Mouse (Mus musculus): Measurements from ENCODE around the gene Vstm4. TPM values are rescaled to one million over a fixed set of nuclear protein-coding genes. Genes with fewer than 3 reads are reported as not detected.

The Vstm4 gene
- polyA plus RNA-seq, 1 experiment from 2014 or later = 15.1 TPM

DNA sequence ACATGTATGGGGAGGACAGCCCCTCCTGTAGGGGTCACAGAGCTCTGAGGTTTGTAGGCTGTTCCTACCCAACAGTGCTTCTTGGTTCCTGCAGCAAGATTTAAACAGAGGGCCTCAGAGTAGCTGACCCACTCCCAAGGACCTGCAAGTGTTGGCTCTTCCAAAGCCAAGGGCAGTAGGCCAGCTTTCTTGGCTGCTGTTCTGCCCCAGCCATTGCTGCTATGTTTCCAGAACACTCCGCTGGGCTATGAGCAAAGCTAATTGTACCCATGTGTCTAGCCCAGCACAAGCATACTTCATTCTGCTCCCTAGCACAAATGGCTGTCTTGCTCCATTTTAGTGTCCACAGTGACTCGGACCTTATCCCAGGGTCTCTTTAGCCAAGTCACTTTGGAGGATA, 40.3 kb downstream of the Vstm4 start:
- Histone ChIP-seq H3K27ac (ENCODE audit: poor library complexity, severe bottlenecking) (no peak overlapping the region), H3K4me3 (no peak overlapping the region), H3K9ac (no peak overlapping the region), H3K27me3 (replicated peaks) (no peaks in the 10 kb centered on the region; the same call in 1 of the 2 replicates), H3K4me2 (no peak overlapping the region), H3K36me3 (peaks cover 4% of the 10 kb centered on the region; the same call in 1 of the 2 replicates), H3K9me3 (replicated peaks) (no peaks in the 10 kb centered on the region), H3K4me1 (replicated peaks) (peaks cover 30% of the 10 kb centered on the region)
- 83% methylated on average over 2 of the region's 2 CpGs for WGBS
- ATAC-seq (ENCODE audit: insufficient number of reproducible peaks, low FRiP score) = no peak

DNA sequence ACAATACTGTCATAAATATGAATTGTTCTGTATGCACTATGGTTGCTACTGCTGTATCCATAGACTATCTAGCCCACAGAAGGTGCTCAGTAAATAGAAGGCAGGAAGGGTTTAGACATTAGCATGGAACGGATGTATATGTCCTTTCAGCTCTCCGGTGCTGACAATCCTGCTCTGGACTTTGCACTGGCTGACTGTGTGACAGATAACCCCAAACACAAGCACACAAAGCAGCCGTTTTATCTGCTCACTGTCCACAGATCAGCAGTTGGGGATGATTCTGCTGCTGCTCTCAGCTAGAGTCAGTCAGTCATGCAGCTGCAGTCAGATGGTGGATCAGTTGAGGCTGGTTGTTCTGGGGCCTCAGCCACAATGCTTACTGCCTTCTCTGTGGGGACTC, 46.6 kb downstream of the Vstm4 start:
- no peak for ATAC-seq (ENCODE audit: insufficient number of reproducible peaks, low FRiP score)
- H3K27ac ChIP-seq (ENCODE audit: poor library complexity, severe bottlenecking) = no peak overlapping the region
- H3K4me2 ChIP-seq = no peak overlapping the region
- H3K4me1 ChIP-seq (replicated peaks) = peaks cover 26% of the 10 kb centered on the region
- no peak overlapping the region for H3K4me3 ChIP-seq
- no peaks in the 10 kb centered on the region for H3K36me3 ChIP-seq
- H3K27me3 ChIP-seq (replicated peaks) = no peaks in the 10 kb centered on the region; the same call in 1 of the 2 replicates
- 15% methylated on average over 3 of the region's 3 CpGs for WGBS
- H3K9ac ChIP-seq = no peak overlapping the region
- no peaks in the 10 kb centered on the region for H3K9me3 ChIP-seq (replicated peaks)

DNA sequence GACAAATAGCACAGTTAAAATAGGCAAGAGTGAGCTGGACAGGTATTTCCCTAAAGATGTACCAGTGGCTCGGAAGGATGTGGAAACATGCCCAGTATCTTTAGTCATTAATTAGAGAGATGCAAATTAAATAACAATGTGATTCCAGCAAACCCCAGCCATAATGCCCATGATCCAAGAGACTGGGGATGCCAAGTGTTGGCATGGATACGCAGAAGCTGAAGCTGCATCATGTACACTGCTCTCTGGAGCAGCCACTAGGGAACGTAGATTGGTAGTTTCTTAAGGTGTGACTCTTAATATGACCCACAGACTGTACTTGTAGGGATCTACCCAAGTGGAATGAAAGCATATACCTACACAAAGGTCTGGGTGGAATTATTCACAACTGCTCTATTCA, 50.0 kb downstream of the Vstm4 start:
- 84% methylated on average over 3 of the region's 3 CpGs for WGBS
- H3K4me1 ChIP-seq (replicated peaks) = 0 out of 2 replicates have a peak, but pooled peaks cover 6% of the 10 kb centered on the region
- no peak overlapping the region for H3K27ac ChIP-seq (ENCODE audit: poor library complexity, severe bottlenecking)
- no peaks in the 10 kb centered on the region for H3K36me3 ChIP-seq
- no peak overlapping the region for H3K4me3 ChIP-seq
- H3K9me3 ChIP-seq (replicated peaks) = no peaks in the 10 kb centered on the region
- no peak overlapping the region for H3K9ac ChIP-seq
- no peaks in the 10 kb centered on the region for H3K27me3 ChIP-seq (replicated peaks)
- no peak for ATAC-seq (ENCODE audit: insufficient number of reproducible peaks, low FRiP score)
- H3K4me2 ChIP-seq = no peak overlapping the region

DNA sequence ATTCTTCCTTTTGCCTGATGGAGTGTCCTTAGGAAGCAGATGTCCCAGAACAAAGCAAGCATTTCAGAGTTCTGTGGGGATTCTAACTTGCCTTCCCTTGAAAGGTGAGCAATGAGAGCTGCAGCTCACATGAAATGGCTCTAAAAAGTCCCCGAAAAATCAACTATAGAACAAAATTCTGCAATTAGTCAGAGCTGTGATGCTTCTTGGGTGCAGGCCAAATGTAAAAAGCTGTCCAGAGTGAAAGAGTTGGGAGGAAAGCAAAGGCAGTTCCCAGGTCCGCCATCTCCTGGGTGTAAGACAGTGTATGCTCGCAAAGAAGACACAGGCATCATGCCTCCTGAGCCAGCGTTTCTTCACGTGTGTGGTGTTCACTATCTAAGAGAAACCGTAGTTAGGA, 52.6 kb downstream of the Vstm4 start:
- no peak overlapping the region for H3K4me3 ChIP-seq
- WGBS = 82% methylated on average over 6 of the region's 6 CpGs
- H3K27ac ChIP-seq (ENCODE audit: poor library complexity, severe bottlenecking) = no peak overlapping the region
- H3K27me3 ChIP-seq (replicated peaks) = no peaks in the 10 kb centered on the region
- H3K9ac ChIP-seq = no peak overlapping the region
- ATAC-seq (ENCODE audit: insufficient number of reproducible peaks, low FRiP score) = no peak
- H3K4me2 ChIP-seq = no peak overlapping the region
- H3K4me1 ChIP-seq (replicated peaks) = no peaks in the 10 kb centered on the region
- no peaks in the 10 kb centered on the region for H3K9me3 ChIP-seq (replicated peaks)
- H3K36me3 ChIP-seq = no peaks in the 10 kb centered on the region

DNA sequence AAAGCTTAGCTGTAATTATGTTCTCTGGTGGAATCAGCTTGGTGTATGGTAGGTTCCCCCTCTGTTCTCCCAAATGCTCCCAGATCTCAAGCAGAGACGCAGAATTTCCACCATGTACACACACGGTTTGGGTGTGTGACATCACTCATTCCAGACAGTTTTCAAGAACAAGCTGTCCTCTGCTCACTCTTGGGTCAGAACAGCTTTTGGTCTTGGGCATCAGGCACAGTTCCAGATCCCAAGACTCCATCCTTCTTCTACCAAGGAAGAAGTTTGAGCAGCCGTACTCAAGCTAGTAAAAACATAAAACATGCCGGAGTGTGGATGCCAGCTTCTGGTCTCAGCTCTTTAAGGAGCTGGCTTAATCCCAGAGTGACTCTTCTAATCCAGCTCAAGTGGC, 54.6 kb downstream of the Vstm4 start:
- no peak overlapping the region for H3K4me3 ChIP-seq
- H3K4me1 ChIP-seq (replicated peaks) = no peaks in the 10 kb centered on the region
- H3K4me2 ChIP-seq = no peak overlapping the region
- no peaks in the 10 kb centered on the region for H3K36me3 ChIP-seq
- no peaks in the 10 kb centered on the region for H3K9me3 ChIP-seq (replicated peaks)
- H3K9ac ChIP-seq = no peak overlapping the region
- no peak overlapping the region for H3K27ac ChIP-seq (ENCODE audit: poor library complexity, severe bottlenecking)
- 84% methylated on average over 4 of the region's 4 CpGs for WGBS
- no peaks in the 10 kb centered on the region for H3K27me3 ChIP-seq (replicated peaks)
- no peak for ATAC-seq (ENCODE audit: insufficient number of reproducible peaks, low FRiP score)

DNA sequence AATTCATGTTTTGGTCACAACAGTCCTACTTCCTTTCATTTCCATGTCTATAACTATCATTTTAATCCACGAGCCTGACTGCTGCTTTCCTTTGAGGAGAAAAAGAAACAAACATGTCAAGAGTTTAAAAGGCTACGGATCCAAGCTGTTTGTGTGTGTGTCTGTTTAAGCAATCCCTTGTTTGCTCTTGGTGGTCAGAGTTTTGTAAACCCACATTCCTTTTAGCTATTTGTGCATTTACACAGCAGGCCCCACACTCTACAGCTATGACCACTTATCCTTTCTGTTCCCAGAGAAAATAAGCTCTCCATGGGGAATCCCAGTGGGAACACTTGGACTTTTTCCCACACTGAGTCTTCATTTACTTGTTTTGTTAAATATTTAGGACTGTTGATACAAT, 58.8 kb downstream of the Vstm4 start:
- Histone ChIP-seq H3K27me3 (replicated peaks) (no peaks in the 10 kb centered on the region), H3K27ac (ENCODE audit: poor library complexity, severe bottlenecking) (no peak overlapping the region), H3K4me1 (replicated peaks) (no peaks in the 10 kb centered on the region), H3K9me3 (replicated peaks) (no peaks in the 10 kb centered on the region), H3K36me3 (no peaks in the 10 kb centered on the region), H3K4me3 (no peak overlapping the region), H3K4me2 (no peak overlapping the region), H3K9ac (no peak overlapping the region)
- WGBS = 72% methylated on average over 2 of the region's 2 CpGs
- no peak for ATAC-seq (ENCODE audit: insufficient number of reproducible peaks, low FRiP score)

DNA sequence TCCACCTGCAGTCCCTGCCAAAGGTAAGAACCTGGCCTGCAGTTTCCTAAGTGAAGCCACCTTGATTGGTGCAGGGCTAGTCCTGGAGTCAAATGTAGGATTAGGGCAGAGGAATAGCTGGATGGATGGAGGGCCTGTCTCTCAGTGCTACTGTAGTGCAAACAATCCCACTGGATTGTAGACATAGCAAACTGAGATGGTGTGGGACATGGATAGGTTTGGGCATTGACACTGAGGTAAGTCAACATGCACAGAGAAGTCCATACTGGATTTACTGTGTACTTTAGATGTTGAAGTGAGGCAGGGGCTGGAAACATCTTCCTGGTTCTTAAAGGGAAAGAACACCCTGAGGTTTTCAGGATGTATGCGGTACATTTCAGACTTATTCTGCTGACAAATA, 61.4 kb downstream of the Vstm4 start:
- Histone ChIP-seq H3K36me3 (no peaks in the 10 kb centered on the region), H3K9ac (no peak overlapping the region), H3K27ac (ENCODE audit: poor library complexity, severe bottlenecking) (no peak overlapping the region), H3K9me3 (replicated peaks) (no peaks in the 10 kb centered on the region), H3K4me3 (no peak overlapping the region), H3K4me1 (replicated peaks) (no peaks in the 10 kb centered on the region), H3K27me3 (replicated peaks) (no peaks in the 10 kb centered on the region), H3K4me2 (no peak overlapping the region)
- no peak for ATAC-seq (ENCODE audit: insufficient number of reproducible peaks, low FRiP score)
- WGBS = 95% methylated on average over 1 of the region's 1 CpGs

DNA sequence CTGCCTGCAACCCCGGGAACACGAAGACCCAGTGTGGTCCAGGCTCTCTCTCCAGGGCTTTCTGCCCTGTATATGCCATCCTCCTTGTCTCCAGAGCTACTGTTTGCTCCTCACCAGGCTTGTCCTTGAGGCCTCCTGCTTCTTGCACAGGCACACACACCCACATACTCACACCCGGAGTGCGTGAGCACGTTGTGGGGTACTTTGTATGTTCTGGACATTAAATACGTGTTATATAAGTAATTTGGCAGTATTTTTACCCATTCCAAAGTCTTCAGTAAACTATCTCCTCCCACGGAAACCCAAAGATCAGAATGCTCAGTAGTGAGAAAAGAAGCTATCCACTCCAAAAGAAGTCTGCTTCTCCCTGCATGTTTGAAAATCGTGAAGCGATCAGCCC, 67.3 kb downstream of the Vstm4 start:
- H3K27ac ChIP-seq (ENCODE audit: poor library complexity, severe bottlenecking) = no peak overlapping the region
- ATAC-seq (ENCODE audit: insufficient number of reproducible peaks, low FRiP score) = no peak
- no peaks in the 10 kb centered on the region for H3K36me3 ChIP-seq
- H3K9ac ChIP-seq = no peak overlapping the region
- H3K9me3 ChIP-seq (replicated peaks) = no peaks in the 10 kb centered on the region
- no peaks in the 10 kb centered on the region for H3K27me3 ChIP-seq (replicated peaks)
- H3K4me3 ChIP-seq = no peak overlapping the region
- 77% methylated on average over 9 of the region's 9 CpGs for WGBS
- no peaks in the 10 kb centered on the region for H3K4me1 ChIP-seq (replicated peaks)
- no peak overlapping the region for H3K4me2 ChIP-seq

DNA sequence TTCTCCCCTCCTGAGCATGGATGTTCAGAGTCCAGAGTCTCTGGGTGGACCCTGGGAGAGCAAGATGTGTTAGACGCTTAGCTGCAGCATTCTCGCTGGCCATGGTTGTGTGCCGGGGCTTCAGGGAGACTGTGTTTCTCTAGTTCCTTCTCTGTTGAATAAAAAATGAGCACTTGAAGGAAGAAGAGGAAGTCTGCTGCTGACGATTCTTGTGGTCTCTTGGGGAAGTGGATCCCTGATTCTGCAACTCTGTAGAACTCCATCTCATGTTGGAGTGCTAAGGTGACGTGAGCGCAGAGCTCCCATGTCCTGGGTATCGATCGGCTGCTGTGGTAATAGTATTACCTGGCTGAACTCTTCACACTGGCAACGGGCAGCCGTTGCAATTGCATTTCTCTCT, 75.2 kb downstream of the Vstm4 start:
- Histone ChIP-seq H3K4me2 (no peak overlapping the region), H3K27ac (ENCODE audit: poor library complexity, severe bottlenecking) (no peak overlapping the region), H3K36me3 (0 out of 2 replicates have a peak, but pooled peaks cover 5% of the 10 kb centered on the region), H3K27me3 (replicated peaks) (no peaks in the 10 kb centered on the region), H3K9ac (no peak overlapping the region), H3K4me3 (no peak overlapping the region), H3K9me3 (replicated peaks) (no peaks in the 10 kb centered on the region), H3K4me1 (replicated peaks) (no peaks in the 10 kb centered on the region)
- WGBS = 80% methylated on average over 10 of the region's 10 CpGs
- no peak for ATAC-seq (ENCODE audit: insufficient number of reproducible peaks, low FRiP score)

DNA sequence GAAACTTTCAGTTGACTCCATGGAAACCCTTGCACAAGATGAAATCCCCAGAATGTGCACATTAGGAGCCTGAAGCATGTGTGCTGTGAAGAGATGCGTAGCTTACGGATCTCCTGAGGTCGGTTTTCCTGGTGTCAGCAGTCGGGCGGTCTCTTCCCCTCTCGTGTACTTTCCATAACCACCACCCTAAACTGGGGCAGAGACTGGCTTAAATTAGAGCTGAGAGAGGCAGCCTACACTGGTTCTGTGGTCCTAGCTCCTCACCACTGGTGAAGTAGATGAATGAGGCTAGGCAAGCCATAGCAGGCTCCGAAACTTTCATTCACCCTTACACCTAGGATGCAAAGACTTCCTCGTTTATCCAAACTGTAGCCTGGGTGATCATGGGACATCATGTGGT, 75.7 kb downstream of the Vstm4 start:
- WGBS = 81% methylated on average over 8 of the region's 8 CpGs
- ATAC-seq (ENCODE audit: insufficient number of reproducible peaks, low FRiP score) = no peak

DNA sequence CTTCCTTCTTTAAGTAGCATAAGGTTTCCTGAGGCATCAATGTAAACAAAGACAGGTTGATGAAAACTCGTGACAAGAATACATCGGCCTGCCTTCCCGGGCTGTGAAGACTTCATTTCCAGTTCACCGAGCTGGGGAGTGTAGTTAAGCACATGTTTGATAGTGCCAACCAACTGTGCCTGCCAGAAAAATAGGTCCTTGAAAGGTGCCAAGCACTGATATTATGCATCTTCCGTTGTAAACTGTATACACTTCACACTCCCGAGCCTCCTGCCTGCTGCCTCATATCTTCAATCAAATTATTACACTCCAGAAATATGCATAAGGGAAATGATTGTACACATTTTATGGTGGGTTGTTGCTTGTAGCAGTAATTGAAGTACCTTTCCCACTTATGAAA, 77.5 kb downstream of the Vstm4 start:
- H3K4me1 ChIP-seq (replicated peaks) = no peaks in the 10 kb centered on the region
- ATAC-seq (ENCODE audit: insufficient number of reproducible peaks, low FRiP score) = no peak
- no peak overlapping the region for H3K4me2 ChIP-seq
- no peak overlapping the region for H3K9ac ChIP-seq
- H3K36me3 ChIP-seq = 0 out of 2 replicates have a peak, but pooled peaks cover 5% of the 10 kb centered on the region
- no peak overlapping the region for H3K4me3 ChIP-seq
- no peaks in the 10 kb centered on the region for H3K27me3 ChIP-seq (replicated peaks)
- H3K9me3 ChIP-seq (replicated peaks) = no peaks in the 10 kb centered on the region
- WGBS = 73% methylated on average over 6 of the region's 6 CpGs
- no peak overlapping the region for H3K27ac ChIP-seq (ENCODE audit: poor library complexity, severe bottlenecking)

More for the DNA sequence above, 75.7 kb downstream of the Vstm4 start:
- Histone ChIP-seq H3K9ac (no peak overlapping the region), H3K4me2 (no peak overlapping the region), H3K4me1 (replicated peaks) (no peaks in the 10 kb centered on the region), H3K36me3 (0 out of 2 replicates have a peak, but pooled peaks cover 5% of the 10 kb centered on the region), H3K27me3 (replicated peaks) (no peaks in the 10 kb centered on the region), H3K27ac (ENCODE audit: poor library complexity, severe bottlenecking) (no peak overlapping the region), H3K9me3 (replicated peaks) (no peaks in the 10 kb centered on the region), H3K4me3 (no peak overlapping the region)

DNA sequence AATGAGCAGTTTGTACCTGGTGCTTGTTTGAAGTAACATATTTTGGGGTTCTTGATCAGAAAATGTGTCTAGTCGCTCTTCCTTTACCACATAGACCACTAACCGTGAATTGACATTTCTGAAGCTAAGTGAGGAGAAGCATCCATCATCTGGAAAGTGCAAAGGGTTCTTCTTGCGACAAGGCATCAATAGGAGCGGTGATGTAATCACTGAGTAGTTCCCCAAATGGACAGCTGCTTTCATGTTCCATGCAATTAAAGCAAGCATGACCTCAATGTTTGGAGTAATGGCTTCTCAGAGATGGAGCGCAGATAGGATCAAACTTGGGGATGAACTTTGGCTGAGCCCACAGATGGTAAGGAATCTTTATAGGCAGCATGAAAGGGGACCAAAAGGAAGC, 82.7 kb downstream of the Vstm4 start:
- Histone ChIP-seq H3K36me3 (no peaks in the 10 kb centered on the region), H3K27me3 (replicated peaks) (no peaks in the 10 kb centered on the region), H3K4me2 (no peak overlapping the region), H3K4me1 (replicated peaks) (no peaks in the 10 kb centered on the region), H3K27ac (ENCODE audit: poor library complexity, severe bottlenecking) (no peak overlapping the region), H3K4me3 (no peak overlapping the region), H3K9me3 (replicated peaks) (no peaks in the 10 kb centered on the region), H3K9ac (no peak overlapping the region)
- WGBS = 82% methylated on average over 5 of the region's 5 CpGs
- ATAC-seq (ENCODE audit: insufficient number of reproducible peaks, low FRiP score) = no peak

Measured in heart, embryonic 12.5 days (tissue).